Mouse (Mus musculus) embryonic stem cell, embryonic (primary cell): ENCODE results near the gene Irx4.

Source experiments
- CTCF ChIA-PET, 4 experiments: fragments of 300-600 bp in 2 of 4; fragments of 350-600 bp in 2 of 4; sonication (Branson Sonifier 250); formaldehyde crosslinking; loops; one replicate each; lab custom pipeline; 2022; ENCODE audit warnings: inconsistent platforms in 2 of 4; lab: Charles Lee
- POLR2A ChIA-PET, 4 experiments: fragments of 300-600 bp in 2 of 4; fragments of 350-600 bp in 2 of 4; sonication (Branson Sonifier 250); formaldehyde crosslinking; loops; one replicate each; lab custom pipeline; 2022; ENCODE audit warnings: antibody characterized with exemption in 4 of 4, inconsistent platforms in 1 of 4; lab: Charles Lee

The Irx4 gene

GRCm38 (mm10) chr13:73260354-73261035 is at the start of gene Irx4:
Gene Irx4 (plus strand): TSS chr13:73260479.
- CTCF ChIA-PET: interaction anchor here in 3 of 4 experiments (0.7 to 2.4 kb wide), 4 partner anchors 8 to 100 kb away, joined by 3 to 10 read pairs (median 4); no protein-coding TSS in a partner anchor

GRCm38 (mm10) chr13:73214301-73214700 is 46.0 kb upstream of the Irx4 start:
- CTCF ChIA-PET: interaction anchor here in 1 of 4 experiments (0.7 kb wide), 1 partner anchor 585 kb away, joined by 4 read pairs; the partner anchor contains the start of gene Irx2
- POLR2A ChIA-PET: no interaction called here

More at GRCm38 (mm10) chr13:73260354-73261035, at the start of gene Irx4:
- POLR2A ChIA-PET: interaction anchor here in 1 of 4 experiments (1.0 to 1.4 kb wide), 2 partner anchors 11 to 631 kb away, joined by 3 read pairs; partner anchors contain the start of gene Irx2

- ChIA-PET CTCF (interaction anchor here in 1 of 4 experiments (1.6 kb wide), 1 partner anchor 76 kb away, joined by 4 read pairs; no protein-coding TSS in a partner anchor), POLR2A (interaction anchor here in 1 of 4 experiments (0.6 kb wide), 1 partner anchor 110 kb away, joined by 3 read pairs; no protein-coding TSS in a partner anchor)
These were observed 23.8 kb upstream of the Irx4 start for GRCm38 (mm10) chr13:73236461-73236860.

GRCm38 (mm10) chr13:73239191-73239746 is 21.0 kb upstream of the Irx4 start:
- POLR2A ChIA-PET: no interaction called here
- CTCF ChIA-PET: no interaction called here

GRCm38 (mm10) chr13:73242556-73242955 is 17.7 kb upstream of the Irx4 start:
- ChIA-PET CTCF (interaction anchor here in 1 of 4 experiments (0.6 kb wide), 1 partner anchor 69 kb away, joined by 3 read pairs; no protein-coding TSS in a partner anchor), POLR2A (interaction anchor here in 1 of 4 experiments (0.7 kb wide), 1 partner anchor 31 kb away, joined by 3 read pairs; no protein-coding TSS in a partner anchor)

GRCm38 (mm10) chr13:73246961-73247360 is 13.3 kb upstream of the Irx4 start:
- ChIA-PET CTCF (no interaction called here), POLR2A (no interaction called here)

- ChIA-PET POLR2A (interaction anchor here in 2 of 4 experiments (0.6 to 1.6 kb wide), 4 partner anchors 41 to 1343 kb away, joined by 3 to 4 read pairs (median 3); no protein-coding TSS in a partner anchor), CTCF (interaction anchor here (0.8 to 2.6 kb wide), 15 partner anchors 10 to 441 kb away, joined by 3 to 32 read pairs (median 7); partner anchors contain the start of genes Mrpl36 (in 2 of the 4) and Ndufs6 (in 2 of the 4))
These were observed 9.1 kb upstream of the Irx4 start for GRCm38 (mm10) chr13:73251222-73251621.

GRCm38 (mm10) chr13:73252022-73252421 is 8.3 kb upstream of the Irx4 start:
- ChIA-PET POLR2A (interaction anchor here in 2 of 4 experiments (0.6 to 1.6 kb wide), 6 partner anchors 17 to 101 kb away, joined by 3 to 4 read pairs (median 3); partner anchors contain the start of genes Mrpl36 (in 1 of the 2) and Ndufs6 (in 1 of the 2)), CTCF (interaction anchor here (0.5 to 2.6 kb wide), 32 partner anchors 9 to 1204 kb away, joined by 3 to 32 read pairs (median 4); partner anchors contain the start of genes Mrpl36 (in 2 of the 4) and Ndufs6 (in 2 of the 4))

- ChIA-PET CTCF (interaction anchor here in 1 of 4 experiments (0.6 kb wide), 1 partner anchor 8 kb away, joined by 6 read pairs; no protein-coding TSS in a partner anchor), POLR2A (interaction anchor here in 3 of 4 experiments (0.6 to 1.4 kb wide), 5 partner anchors 10 to 172 kb away, joined by 3 to 4 read pairs (median 3); no protein-coding TSS in a partner anchor)
These were observed 1.9 kb upstream of the Irx4 start for GRCm38 (mm10) chr13:73258415-73258814.

- CTCF ChIA-PET: no interaction called here
- POLR2A ChIA-PET: interaction anchor here in 1 of 4 experiments (1.0 to 1.3 kb wide), 2 partner anchors 12 to 13 kb away, joined by 4 read pairs; no protein-coding TSS in a partner anchor
These were observed 514 bp upstream of the Irx4 start for GRCm38 (mm10) chr13:73259577-73260353.

- ChIA-PET CTCF (interaction anchor here (0.5 to 2.4 kb wide), 6 partner anchors 8 to 101 kb away, joined by 3 to 10 read pairs (median 4); no protein-coding TSS in a partner anchor), POLR2A (interaction anchor here in 2 of 4 experiments (1.0 to 2.9 kb wide), 4 partner anchors 10 to 632 kb away, joined by 3 to 7 read pairs (median 4); partner anchors contain the start of gene Irx2 (in 1 of the 2))
These were observed 904 bp downstream of the Irx4 start for GRCm38 (mm10) chr13:73261036-73261730.

- ChIA-PET POLR2A (interaction anchor here in 2 of 4 experiments (1.0 to 2.9 kb wide), 5 partner anchors 10 to 633 kb away, joined by 3 to 7 read pairs (median 3); partner anchors contain the start of gene Irx2 (in 1 of the 2)), CTCF (interaction anchor here in 3 of 4 experiments (0.5 to 2.4 kb wide), 5 partner anchors 10 to 102 kb away, joined by 3 to 10 read pairs (median 4); no protein-coding TSS in a partner anchor)
These were observed 1.6 kb downstream of the Irx4 start for GRCm38 (mm10) chr13:73261881-73262280.

GRCm38 (mm10) chr13:73262336-73263127 is 2.3 kb downstream of the Irx4 start:
- ChIA-PET CTCF (interaction anchor here in 3 of 4 experiments (0.6 to 2.4 kb wide), 4 partner anchors 10 to 358 kb away, joined by 3 to 10 read pairs (median 6); no protein-coding TSS in a partner anchor), POLR2A (interaction anchor here in 2 of 4 experiments (1.0 to 2.9 kb wide), 3 partner anchors 10 to 103 kb away, joined by 3 to 7 read pairs (median 4); no protein-coding TSS in a partner anchor)

- ChIA-PET POLR2A (interaction anchor here in 2 of 4 experiments (0.6 to 2.9 kb wide), 2 partner anchors 9 to 44 kb away, joined by 3 to 7 read pairs; no protein-coding TSS in a partner anchor), CTCF (interaction anchor here in 2 of 4 experiments (0.6 to 1.3 kb wide), 2 partner anchors 11 to 357 kb away, joined by 3 to 8 read pairs; no protein-coding TSS in a partner anchor)
These were observed 3.1 kb downstream of the Irx4 start for GRCm38 (mm10) chr13:73263128-73263971.

- ChIA-PET CTCF (no interaction called here), POLR2A (no interaction called here)
These were observed 4.0 kb downstream of the Irx4 start for GRCm38 (mm10) chr13:73264166-73264735.
